Mouse (Mus musculus) lung, postnatal 14 days (tissue): ENCODE data around the gene Defa28.
"Not testable (repeated sequence)": the region's sequence is repeated elsewhere in the genome, so short reads cannot be mapped to it uniquely, and the experiment has no call there.

ENCODE experiments used
- DNase-seq: peaks from one replicate; pipeline ENCODE4 v3.0.0; 2021

Defa28 gene

DNA sequence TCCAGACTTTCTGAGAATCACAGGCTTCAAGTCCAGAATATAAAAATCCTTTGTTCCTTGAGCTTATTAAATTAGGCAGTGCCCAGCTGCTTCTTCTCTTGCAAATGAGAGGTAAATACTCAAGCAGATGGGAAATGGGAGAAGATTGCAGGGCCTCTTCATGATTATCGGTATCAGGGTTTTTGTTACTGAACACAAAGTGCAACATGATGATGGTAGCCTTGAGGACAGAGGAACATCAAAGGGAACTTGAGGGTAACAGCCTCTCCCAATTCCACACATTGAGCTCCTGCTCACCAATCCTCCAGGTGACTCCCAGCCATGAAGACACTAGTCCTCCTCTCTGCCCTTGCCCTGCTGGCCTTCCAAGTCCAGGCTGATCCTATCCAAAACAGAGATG, at the start of gene Defa28:
Gene Defa28 (plus strand): TSS at position 301 of the 400 bp plus-strand sequence.
- not testable (repeated sequence) for DNase-seq

DNA sequence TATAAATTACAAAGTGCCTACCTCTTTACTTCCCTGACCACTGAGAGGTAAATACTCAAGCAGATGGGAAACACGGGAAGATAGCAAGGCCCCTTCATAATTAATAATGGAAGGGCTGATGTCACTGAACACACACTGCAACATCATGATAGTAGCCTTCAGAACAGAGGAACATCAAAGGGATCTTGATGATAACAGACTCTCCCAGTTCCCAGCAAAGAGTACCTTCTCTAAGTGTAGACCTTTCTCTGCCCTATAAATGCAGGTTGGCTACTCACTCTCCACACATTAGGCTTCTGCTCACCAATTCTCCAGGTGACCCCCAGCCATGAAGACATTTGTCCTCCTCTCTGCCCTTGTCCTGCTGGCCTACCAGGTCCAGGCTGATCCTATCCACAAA, 17.7 kb upstream of the Defa28 start, which contains the start of gene Defa37:
Gene Defa37 (plus strand): TSS at position 301 of the 400 bp plus-strand sequence.
- DNase-seq = not testable (repeated sequence)

- not testable (repeated sequence) for DNase-seq
These were observed 11.6 kb downstream of the Defa28 start, which contains the start of gene Gm7861 for GRCm38 (mm10) chr8:21594408-21594807. TSS of gene Gm7861 (minus strand) at chr8:21594508.

GRCm38 (mm10) chr8:21617883-21618282, 35.1 kb downstream of the Defa28 start, which contains the start of gene Defa26:
TSS of gene Defa26 (plus strand) at chr8:21618183.
- DNase-seq = not testable (repeated sequence)
